Mouse (Mus musculus) kidney, adult 2 months (tissue): ENCODE results near the gene Kyat1.
"Not testable (repeated sequence)": the region's sequence is repeated elsewhere in the genome, so short reads cannot be mapped to it uniquely, and the experiment has no call there.

ENCODE experiments used
- CTCF ChIP-seq: fragments of 200-500 bp; conservative IDR thresholded peaks from 2 replicates; pipeline ENCODE4 v1.5.1; 2011; ENCODE audit warnings: low read depth, mild to moderate bottlenecking, control low read depth, low read length, moderate library complexity, mixed read lengths; ENCODE audit not compliant: insufficient read depth, insufficient read length
- POLR2A ChIP-seq: fragments of 200-500 bp; IDR thresholded peaks from one replicate; pipeline ENCODE4 v1.6.1; 2011; ENCODE audit warnings: low read depth, low read length, control low read depth

GRCm38 (mm10) chr2:30159871-30160270 is 45.8 kb downstream of the Kyat1 start:
- TF ChIP-seq POLR2A, CTCF: not testable (repeated sequence)
